Mouse (Mus musculus) layer of hippocampus, adult 9-11 months (tissue): ENCODE measurements at regions not wholly inside any gene's neighbourhood (a gene's known extent, or its start where the extent isn't known, plus 50 kb on each side); places are given as distances from the start of the nearest gene placed in this dataset.

Experiments
- DNase-seq: peaks from one replicate; pipeline ENCODE4 v3.0.0; 2022

- DNase-seq = no peak
Observed at GRCm38 (mm10) chr6:100094653-100095217, 192.6 kb downstream of the Rybp start.

GRCm38 (mm10) chr6:100092870-100093269, 194.4 kb downstream of the Rybp start:
- no peak for DNase-seq

- no peak for DNase-seq
Observed at GRCm38 (mm10) chr6:100091815-100092214, 195.5 kb downstream of the Rybp start.

GRCm38 (mm10) chr6:100088576-100088975, 198.7 kb downstream of the Rybp start:
- DNase-seq = no peak

GRCm38 (mm10) chr6:100086807-100087206, 200.5 kb downstream of the Rybp start:
- DNase-seq = no peak

- DNase-seq = no peak
Observed at GRCm38 (mm10) chr6:100085981-100086380, 201.3 kb downstream of the Rybp start.

- DNase-seq = no peak
Observed at GRCm38 (mm10) chr6:100083868-100084477, 203.3 kb downstream of the Rybp start.

GRCm38 (mm10) chr6:100083127-100083526, 204.2 kb downstream of the Rybp start:
- DNase-seq = no peak

- no peak for DNase-seq
Observed at GRCm38 (mm10) chr6:100074672-100075335, 212.5 kb downstream of the Rybp start.

GRCm38 (mm10) chr6:100072261-100072968, 214.9 kb downstream of the Rybp start:
- DNase-seq = no peak

- peak; percentile 8 for DNase-seq
Observed at GRCm38 (mm10) chr6:100069151-100069550, 218.1 kb downstream of the Rybp start.

- no peak for DNase-seq
Observed at GRCm38 (mm10) chr6:100067273-100067672, 220.0 kb downstream of the Rybp start.

- no peak for DNase-seq
Observed at GRCm38 (mm10) chr6:100065586-100065985, 221.7 kb downstream of the Rybp start.

GRCm38 (mm10) chr6:100062961-100063360, 224.3 kb downstream of the Rybp start:
- DNase-seq = no peak

- DNase-seq = peak; percentile 72
Observed at GRCm38 (mm10) chr6:100059803-100060202, 227.5 kb downstream of the Rybp start.

GRCm38 (mm10) chr6:100055980-100056379, 231.3 kb downstream of the Rybp start:
- DNase-seq = no peak

- DNase-seq = no peak
Observed at GRCm38 (mm10) chr6:100052955-100053795, 234.1 kb downstream of the Rybp start.

- DNase-seq = no peak
Observed at GRCm38 (mm10) chr6:100052406-100052805, 234.9 kb downstream of the Rybp start.

- DNase-seq = no peak
Observed at GRCm38 (mm10) chr6:100049036-100049435, 238.2 kb downstream of the Rybp start.

- no peak for DNase-seq
Observed at GRCm38 (mm10) chr6:100046186-100046990, 240.9 kb downstream of the Rybp start.

GRCm38 (mm10) chr6:100045109-100045508, 242.2 kb downstream of the Rybp start:
- no peak for DNase-seq

GRCm38 (mm10) chr6:100041161-100041560, 246.1 kb downstream of the Rybp start:
- DNase-seq = no peak
